Mouse (Mus musculus) lung, adult 2 months (tissue): ENCODE results near the gene Slc23a2.

Experiments used
- CTCF ChIP-seq: fragments of 200-500 bp; IDR thresholded peaks from 2 replicates; pipeline ENCODE4 v1.5.1; 2011; ENCODE audit warnings: mild to moderate bottlenecking, low read length, control low read depth; ENCODE audit not compliant: insufficient read depth
- POLR2A ChIP-seq: fragments of 200-500 bp; IDR thresholded peaks from 2 replicates; pipeline ENCODE4 v1.6.1; 2011; ENCODE audit warnings: low read depth, mild to moderate bottlenecking, control low read depth, low read length, borderline replicate concordance; ENCODE audit errors: extremely low read depth

DNA sequence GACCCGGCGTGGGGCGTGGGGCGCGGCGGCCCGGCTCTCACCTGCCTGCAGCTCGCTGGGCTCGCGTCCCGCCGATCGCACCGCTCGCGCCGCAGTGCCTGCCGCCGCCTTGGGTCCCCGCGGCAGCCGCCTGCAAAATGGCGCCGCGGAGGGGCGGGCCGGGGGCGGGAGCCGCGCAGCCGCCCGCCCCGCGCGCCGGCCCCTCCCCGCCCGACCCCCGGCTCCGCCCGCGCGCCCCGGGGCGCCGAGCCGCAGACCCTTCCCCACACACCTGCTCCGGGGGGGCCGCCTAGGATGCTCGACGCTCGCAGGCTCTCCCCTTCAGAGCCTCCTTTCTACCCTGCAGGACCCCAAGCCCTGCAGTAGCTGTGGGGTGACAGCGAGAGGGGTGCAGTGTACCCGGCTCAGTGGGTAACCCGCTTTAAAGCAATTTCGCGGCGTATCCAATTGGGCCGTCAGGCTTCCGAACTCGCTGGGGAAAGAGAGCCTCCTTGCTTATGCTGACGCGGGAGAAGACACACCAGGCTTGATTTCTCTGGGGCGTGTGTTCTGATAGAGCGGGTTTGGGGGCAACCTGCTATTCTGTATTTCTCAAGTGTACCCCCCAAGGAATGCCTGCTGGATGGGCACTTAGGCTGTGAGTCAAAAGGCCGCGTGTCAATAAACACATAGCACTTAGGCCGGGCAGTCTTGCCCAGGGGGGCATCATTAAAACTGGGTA is at the start of gene Slc23a2:
- TF ChIP-seq POLR2A (no peak; the same call in 1 of the 2 replicates), CTCF (no peak)
